Mouse (Mus musculus) layer of hippocampus, adult 18-20 months (tissue): ENCODE measurements around the gene Skap1. TPM values are rescaled to one million over a fixed set of nuclear protein-coding genes. Genes with fewer than 3 reads are reported as not detected.

Experiments
- DNase-seq, 2 experiments: peaks; one replicate each; pipeline ENCODE4 v3.0.0; 2022; ENCODE audit warnings: low spot score in 2 of 2
- total RNA-seq, 2 experiments: library from RNA; stranded (reverse); gene quantifications; 2 replicates each; pipeline ENCODE4 v1.2.3; 2021

Skap1 gene
- total RNA-seq, 2 experiments from 2014 or later: 1.1 to 1.3 TPM

DNA sequence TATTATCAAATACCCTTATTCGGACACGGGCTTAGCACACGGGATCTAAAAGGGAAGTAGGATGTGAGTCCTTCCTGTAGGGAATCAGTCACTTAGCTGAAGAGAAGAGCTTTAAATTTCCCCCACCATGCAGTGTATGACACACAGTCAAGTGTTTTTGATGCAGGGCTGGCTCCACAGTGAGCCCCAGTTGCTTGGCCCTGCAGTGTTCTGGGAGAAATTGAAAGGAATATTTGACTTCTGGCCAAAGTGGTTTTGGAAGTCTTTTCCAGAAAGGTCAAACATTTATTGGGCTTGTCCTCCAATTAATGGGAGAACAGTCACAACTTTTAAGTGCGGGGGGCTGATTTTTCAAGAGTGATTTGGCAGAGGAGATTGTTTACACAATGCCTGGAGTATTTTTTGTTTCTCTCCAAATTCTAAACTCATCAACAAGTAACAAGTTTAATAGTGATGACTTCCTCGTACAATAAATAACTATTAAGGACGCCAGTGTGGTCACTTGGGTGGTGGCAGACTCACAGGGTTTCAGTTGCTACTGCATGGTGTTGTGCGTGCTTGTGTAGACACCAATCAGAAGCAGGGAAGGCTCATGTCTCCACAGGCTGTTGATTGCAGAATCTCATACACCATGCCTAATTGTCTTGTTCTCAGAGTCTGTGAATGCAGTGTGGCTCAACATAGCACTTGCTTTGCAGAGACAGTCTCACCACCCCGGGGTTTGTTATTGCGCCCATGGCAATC, 86.7 kb downstream of the Skap1 start:
- DNase-seq: no peak

DNA sequence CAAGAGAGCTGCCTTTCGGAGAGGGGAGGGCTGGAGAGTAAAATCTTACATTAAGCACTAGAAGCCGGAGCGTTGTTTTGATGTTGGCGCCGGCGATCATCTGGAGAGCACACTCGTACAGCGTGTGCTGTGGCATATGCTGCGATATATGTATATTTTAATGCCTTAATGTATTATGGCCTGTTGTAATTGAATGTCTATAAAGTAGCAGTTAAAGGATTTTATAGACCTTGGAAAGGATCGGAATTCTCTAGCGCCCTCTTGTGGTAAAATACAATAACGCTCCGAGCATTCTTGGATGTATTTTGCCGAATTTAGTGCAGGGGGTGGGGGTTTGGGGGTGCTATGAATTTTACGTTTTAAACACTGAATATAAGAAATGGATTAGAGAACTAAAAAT, 88.7 kb downstream of the Skap1 start:
- peak; percentile 5 to 45 for DNase-seq

- DNase-seq: no peak
These were observed 95.8 kb downstream of the Skap1 start for GRCm38 (mm10) chr11:96560229-96560628.

DNA sequence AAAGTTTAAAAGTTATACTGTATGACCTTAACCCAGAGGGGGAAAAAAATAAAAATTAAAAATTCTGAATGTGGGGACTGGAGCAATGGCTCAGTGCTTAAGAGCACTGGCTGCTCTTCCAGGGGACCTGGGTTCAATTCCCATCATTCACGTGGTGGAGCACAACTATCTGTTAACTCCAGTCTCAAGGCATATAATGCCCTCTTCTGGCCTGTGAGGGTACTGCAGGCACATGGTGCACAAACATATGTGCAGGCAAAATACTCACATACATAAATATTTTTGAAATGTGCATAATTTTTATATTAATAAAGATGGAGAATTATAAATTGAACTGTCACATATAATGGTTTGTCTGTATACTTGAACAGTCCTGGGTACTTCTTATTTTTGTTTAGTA, 99.7 kb downstream of the Skap1 start:
- no peak for DNase-seq

DNA sequence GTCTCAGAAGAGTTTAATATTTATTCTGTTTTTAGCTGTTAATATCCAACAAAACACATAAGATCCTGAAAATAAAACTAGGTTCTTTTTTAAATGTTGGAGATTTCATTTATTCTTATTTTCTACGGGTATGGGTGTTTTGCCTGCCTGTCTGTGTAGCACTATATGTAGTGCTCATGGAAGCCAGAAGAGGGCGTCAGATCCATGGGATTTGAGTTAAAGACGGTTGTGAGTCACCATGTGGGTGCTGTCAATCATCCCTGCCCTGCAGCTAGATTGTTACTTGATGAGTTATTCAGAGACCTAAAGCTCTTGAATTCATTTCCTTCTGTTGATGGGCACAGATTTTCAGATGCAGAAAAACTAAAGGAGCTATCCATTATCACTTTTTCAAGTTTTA, 108.1 kb downstream of the Skap1 start:
- no peak for DNase-seq

GRCm38 (mm10) chr11:96576491-96577427, 112.4 kb downstream of the Skap1 start:
- DNase-seq: no peak

- DNase-seq: no peak
These were observed 114.3 kb downstream of the Skap1 start for GRCm38 (mm10) chr11:96578551-96579283.

DNA sequence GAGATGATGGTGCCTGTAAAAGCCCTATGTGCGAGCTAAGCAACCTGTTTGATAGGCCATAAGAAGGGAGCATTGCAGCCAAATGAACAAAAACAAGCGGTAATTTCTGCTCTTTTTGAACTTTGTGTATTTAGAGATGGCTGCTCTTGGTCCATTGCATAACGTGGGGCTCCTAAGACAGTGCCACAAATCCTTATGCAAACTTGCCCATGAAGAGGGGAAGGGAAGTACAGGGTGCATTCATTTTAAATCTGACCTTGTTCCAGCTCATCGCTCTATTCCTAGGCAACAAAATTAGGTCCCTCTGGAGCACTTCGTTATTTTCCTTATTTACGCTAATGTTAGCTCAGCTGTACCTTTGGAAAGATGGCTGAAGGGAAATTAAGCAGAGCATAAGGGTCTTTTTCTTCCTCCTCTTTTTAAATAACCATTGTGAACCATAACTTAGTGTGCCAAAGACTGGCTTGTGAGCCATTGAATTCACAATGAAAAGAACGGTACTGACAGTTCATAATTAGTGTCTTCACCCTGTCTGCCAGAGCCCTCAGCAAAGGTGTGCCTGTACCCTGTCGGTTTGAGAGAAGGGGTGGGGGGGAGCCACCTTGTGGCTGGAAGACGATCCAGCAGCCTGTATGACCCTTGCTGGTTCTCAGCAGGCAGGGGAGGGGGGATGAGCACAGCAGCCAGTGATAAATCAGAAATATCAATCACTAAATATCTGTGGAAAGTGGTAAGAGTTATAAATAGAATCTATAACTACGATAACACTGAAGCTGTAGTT, 117.4 kb downstream of the Skap1 start:
- no peak for DNase-seq

GRCm38 (mm10) chr11:96582595-96582994, 118.2 kb downstream of the Skap1 start:
- no peak for DNase-seq

- DNase-seq: no peak
These were observed 125.4 kb downstream of the Skap1 start for GRCm38 (mm10) chr11:96589828-96590227.

DNA sequence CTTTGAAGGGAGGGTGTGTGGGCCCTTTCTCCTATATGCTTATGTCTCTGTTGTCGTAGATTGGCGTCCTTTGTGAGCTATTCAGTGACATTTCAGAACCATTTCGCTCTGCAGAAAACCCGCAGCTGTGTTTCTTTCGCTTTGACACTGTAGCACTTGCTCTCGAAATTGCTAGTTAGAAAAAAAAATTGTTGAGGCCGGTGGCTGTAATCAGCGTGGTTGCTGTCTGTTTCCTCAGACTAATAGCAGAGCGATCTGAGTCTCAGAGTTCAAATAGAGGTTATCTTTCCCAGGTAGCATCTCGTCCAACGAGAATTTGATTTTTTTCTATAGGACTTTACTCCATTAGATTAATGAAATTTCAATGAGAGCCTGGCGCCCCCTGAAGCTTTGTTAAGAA, 131.5 kb downstream of the Skap1 start:
- peak in 1 of 2 experiments; percentile 19 for DNase-seq

DNA sequence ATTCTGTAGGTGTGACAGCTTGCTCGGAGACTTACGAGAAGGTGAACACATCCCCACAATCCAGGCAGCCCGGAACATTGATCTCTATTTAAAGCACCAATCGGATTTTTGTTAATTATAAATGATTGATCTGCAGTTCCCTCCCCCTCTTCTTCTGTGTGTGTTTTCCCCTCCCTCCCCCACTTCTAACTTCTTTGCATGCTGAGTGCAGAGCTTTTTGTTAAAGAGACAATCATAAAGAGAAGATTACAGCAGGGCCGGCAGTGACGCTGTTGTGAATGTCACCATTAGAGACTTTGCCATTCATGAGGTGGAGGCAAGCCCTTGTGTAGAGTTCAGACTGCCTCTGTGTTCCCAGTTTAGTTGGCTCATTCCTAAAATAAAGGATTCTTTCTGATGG, 131.9 kb downstream of the Skap1 start:
- DNase-seq: peak in 1 of 2 experiments; percentile 10

DNA sequence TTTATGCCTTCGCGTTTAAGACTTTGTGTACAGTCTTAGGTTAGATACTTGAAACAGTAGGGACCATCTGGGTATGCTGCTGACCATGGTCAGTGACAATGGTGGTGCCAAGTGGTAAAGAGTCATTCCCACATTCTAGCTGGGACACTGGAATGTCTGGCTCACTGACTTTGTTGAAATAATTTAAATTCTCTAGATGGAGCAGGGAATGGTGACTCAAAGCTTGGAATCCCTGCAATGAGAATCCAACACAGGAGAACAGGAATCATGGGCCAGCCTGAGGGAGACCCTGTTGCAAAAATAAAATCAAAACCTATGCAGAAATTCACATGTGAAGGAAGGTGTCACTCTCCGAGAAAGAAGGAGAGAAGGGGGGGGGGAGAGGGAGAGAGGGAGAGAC, 138.4 kb downstream of the Skap1 start:
- no peak for DNase-seq

DNA sequence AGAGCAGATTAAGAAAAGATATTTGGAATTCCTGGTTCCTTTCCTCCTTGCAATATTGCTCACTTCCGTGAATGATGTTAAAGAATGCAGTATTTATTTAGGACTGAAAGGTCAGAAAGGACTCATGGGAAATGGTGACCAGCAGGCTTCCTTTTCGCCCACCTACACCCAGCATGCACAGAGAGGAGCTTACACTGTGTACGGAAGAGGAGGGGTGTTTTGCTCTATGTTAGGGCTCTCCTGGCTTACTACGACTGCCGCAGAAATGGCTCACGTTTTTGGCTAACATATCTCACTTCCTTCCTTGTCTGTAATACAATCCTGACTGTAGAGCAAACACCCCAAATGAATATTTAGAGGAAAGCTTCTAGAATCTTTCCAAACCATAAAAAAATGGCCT, 139.9 kb downstream of the Skap1 start:
- DNase-seq: no peak

DNA sequence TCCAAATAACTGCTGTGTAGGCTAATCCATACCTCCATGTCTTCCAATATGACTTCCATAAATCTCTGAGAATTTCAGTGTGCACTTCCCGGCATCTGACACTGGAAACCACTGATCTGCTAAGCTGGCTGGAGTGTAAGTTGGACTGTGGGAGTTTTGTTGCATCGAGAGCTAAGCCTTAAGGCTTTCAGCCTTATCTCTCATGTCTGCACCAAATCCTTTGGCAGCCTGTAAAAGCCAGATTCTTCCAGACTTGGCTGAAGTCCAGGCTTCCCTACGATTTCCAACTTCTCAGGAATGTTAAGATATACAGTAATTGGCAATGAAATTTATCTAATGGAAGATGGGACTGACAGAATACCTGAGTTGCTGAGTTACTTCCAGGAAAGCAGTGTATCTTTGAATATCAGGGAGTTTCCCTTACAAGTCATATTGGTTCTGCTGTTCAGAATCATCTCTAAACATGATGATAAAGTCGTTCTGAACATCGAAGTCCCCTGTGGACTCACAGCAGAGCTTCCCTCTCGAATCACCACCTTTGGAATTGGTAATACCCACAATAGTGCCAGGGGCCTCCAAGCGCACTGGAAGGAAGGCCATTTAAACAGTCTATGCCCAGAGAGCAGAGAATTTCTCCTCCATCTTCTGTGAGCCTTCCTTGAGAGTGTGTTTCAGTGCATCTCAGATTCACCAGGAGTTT, 140.5 kb downstream of the Skap1 start:
- no peak for DNase-seq

DNA sequence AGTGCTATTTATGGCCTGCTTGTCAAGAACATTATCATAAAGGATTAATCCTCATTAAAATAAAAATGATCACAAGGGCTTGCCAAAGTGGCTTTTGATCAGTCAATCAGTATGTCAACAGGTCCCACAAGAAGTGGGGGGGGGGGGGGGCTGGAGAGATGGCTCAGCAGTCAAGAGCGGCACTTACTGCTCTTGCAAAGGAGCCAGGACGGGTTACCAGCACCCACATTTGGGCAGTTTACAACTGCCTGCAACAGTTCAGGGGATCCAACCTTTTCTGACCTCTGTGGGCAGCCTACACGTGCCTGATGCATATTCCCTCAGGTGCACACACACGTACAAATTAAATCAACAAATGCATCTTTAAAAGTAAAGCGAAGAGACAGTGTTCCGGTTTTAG, 141.1 kb downstream of the Skap1 start:
- no peak for DNase-seq

DNA sequence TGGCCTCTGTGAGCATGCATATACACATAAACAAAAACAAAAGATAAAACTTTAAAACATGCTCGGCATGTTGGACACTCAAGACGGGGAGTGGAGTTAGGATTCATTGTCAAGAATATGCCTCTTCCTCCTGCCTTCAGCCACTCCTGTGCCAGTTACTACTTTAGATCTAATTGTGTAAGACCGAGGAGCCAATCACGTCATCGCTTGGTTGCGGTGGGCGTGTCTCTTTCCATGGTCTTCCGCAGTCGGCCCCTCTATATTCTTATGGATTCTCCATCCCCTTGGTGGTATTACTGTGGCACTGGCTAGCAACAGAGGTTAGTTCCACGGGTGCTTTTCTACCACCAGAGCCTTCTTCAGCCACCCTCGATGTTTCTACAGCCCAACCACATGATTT, 148.2 kb downstream of the Skap1 start:
- no peak for DNase-seq

DNA sequence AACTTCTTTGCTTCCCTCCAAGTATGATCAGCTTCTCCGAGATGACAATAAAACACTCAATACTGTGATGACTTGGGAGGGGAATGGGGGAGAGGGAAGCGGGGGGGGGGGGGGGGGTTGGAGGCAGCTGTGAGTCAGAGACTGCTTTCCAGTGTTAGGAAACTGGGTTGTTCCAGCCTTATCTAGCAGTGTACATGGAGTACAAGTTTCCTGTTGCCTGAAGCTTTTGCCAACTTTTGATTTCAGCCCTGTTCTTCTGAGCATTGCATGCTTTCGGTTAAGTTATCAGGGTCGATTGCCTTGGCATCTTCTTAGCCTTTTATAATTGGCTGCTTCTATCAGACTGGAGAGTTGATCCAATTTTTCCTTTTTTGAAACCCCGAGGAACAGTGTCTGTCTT, 152.4 kb downstream of the Skap1 start:
- DNase-seq: no peak

- DNase-seq: no peak
These were observed 154.5 kb downstream of the Skap1 start for GRCm38 (mm10) chr11:96618789-96619445.

DNA sequence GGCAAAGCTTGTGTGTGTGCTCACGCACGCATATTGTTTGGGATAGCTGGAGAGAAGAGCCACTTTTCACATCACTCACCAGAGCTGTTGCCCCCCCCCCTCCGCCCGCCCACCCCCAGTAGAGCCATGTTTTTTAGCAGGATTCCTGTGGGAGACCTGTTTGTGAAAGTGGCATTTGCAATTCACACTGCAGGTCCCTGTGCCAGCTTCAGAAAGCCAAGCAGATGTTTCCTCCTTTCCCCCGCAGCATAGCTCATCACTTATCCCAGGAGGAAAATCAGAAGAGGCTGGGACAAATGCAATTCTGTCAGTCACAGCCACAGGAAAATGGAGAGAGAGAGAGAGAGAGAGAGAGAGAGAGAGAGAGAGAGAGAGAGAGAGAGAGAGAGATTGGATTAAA, 155.2 kb downstream of the Skap1 start:
- DNase-seq: no peak
